Mouse (Mus musculus): Measurements from ENCODE around the gene Gm49322. TPM values are rescaled to one million over a fixed set of nuclear protein-coding genes. Genes with fewer than 3 reads are reported as not detected.
"Not testable (repeated sequence)": the region's sequence is repeated elsewhere in the genome, so short reads cannot be mapped to it uniquely, and the experiment has no call there.

Gene Gm49322
- 1.9 and 2.5 TPM in 2 replicates for polyA plus RNA-seq (2014; fragmentation: Nextera tagmentation; extraction: Ambion mirVana)

GRCm38 (mm10) chr10:80605721-80606120 is at the start of gene Gm49322:
Gene Gm49322 (plus strand): TSS chr10:80606021.
- H3K4me2 ChIP-seq (ENCODE audit: low read depth, low read length); ATAC-seq (ENCODE audit: low read depth); DNase-seq (ENCODE audit: low spot score); H3K4me3 ChIP-seq (ENCODE audit: low read depth, low read length); H3K27ac ChIP-seq (replicated peaks; ENCODE audit: low read depth, low read length); H3K27me3 ChIP-seq (replicated peaks; ENCODE audit: control insufficient read depth, insufficient read depth, low read length); H3K9ac ChIP-seq (ENCODE audit: low read depth, low read length); H3K9me3 ChIP-seq (ENCODE audit: control insufficient read depth, low read length): not testable (repeated sequence)
- 87% methylated on average over 4 of the region's 4 CpGs for WGBS
- H3K4me1 ChIP-seq (ENCODE audit: control insufficient read depth, insufficient read depth, low read length): peaks cover 16% of the 10 kb centered on the region
- peaks cover 39% of the 10 kb centered on the region for H3K36me3 ChIP-seq (ENCODE audit: control insufficient read depth, insufficient read depth, low read length)

DNA sequence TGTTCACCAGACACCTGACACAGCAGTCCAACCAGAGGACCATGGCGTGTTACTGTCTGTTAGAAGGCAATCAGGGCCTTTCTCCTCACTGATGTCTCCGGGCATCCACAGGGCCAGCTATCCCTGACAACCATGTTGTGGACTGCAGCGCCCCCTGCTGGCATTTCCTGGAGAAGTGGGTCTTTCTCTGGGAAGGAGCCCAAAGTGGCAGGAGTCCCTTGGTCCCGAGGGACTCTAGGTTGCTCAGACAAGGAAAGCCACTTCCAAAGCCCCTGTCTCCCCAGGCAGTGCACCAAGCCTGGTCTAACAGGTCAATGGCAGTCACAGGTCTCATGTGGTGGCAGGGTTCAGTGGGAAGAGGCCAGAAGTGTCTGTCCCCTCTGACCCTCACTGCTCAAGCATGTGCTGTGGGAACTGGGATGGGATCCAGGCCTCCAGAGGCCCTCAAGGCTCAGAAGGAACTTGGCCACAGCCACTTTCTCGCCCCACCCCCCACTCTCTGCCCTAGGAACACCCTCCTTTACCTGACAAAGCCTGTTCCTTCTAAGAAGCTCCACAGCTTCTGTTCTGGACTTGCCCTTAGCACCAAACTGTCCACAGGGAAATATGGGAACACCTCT is 48.4 kb upstream of the Gm49322 start:
- Histone ChIP-seq H3K4me3 (ENCODE audit: low read depth, low read length) (no peak overlapping the region), H3K36me3 (ENCODE audit: control insufficient read depth, insufficient read depth, low read length) (no peaks in the 10 kb centered on the region), H3K4me2 (ENCODE audit: low read depth, low read length) (no peak overlapping the region), H3K27me3 (replicated peaks; ENCODE audit: control insufficient read depth, insufficient read depth, low read length) (no peaks in the 10 kb centered on the region), H3K4me1 (ENCODE audit: control insufficient read depth, insufficient read depth, low read length) (peaks cover 9% of the 10 kb centered on the region), H3K9me3 (ENCODE audit: control insufficient read depth, low read length) (no peaks in the 10 kb centered on the region), H3K9ac (ENCODE audit: low read depth, low read length) (no peak overlapping the region), H3K27ac (replicated peaks; ENCODE audit: low read depth, low read length) (no peak overlapping the region)
- ATAC-seq (ENCODE audit: low read depth) (no peak), DNase-seq (ENCODE audit: low spot score) (peak; percentile 55)
- 40% methylated on average over 5 of the region's 5 CpGs for WGBS

- Histone ChIP-seq H3K36me3 (ENCODE audit: control insufficient read depth, insufficient read depth, low read length) (no peaks in the 10 kb centered on the region), H3K4me1 (ENCODE audit: control insufficient read depth, insufficient read depth, low read length) (peaks cover 12% of the 10 kb centered on the region), H3K4me2 (ENCODE audit: low read depth, low read length) (no peak overlapping the region), H3K4me3 (ENCODE audit: low read depth, low read length) (no peak overlapping the region), H3K27me3 (replicated peaks; ENCODE audit: control insufficient read depth, insufficient read depth, low read length) (no peaks in the 10 kb centered on the region), H3K9me3 (ENCODE audit: control insufficient read depth, low read length) (no peaks in the 10 kb centered on the region), H3K27ac (replicated peaks; ENCODE audit: low read depth, low read length) (no peak overlapping the region), H3K9ac (ENCODE audit: low read depth, low read length) (no peak overlapping the region)
- WGBS: 88% methylated on average over 7 of the region's 7 CpGs
- ATAC-seq (ENCODE audit: low read depth) (no peak), DNase-seq (ENCODE audit: low spot score) (no peak)
Observed at GRCm38 (mm10) chr10:80559431-80559830, 46.4 kb upstream of the Gm49322 start.

- Histone ChIP-seq H3K4me3 (ENCODE audit: low read depth, low read length) (peak overlapping the region; percentile 98), H3K36me3 (ENCODE audit: control insufficient read depth, insufficient read depth, low read length) (peaks cover 5% of the 10 kb centered on the region), H3K9me3 (ENCODE audit: control insufficient read depth, low read length) (no peaks in the 10 kb centered on the region), H3K9ac (ENCODE audit: low read depth, low read length) (peak overlapping the region; percentile 97), H3K27me3 (replicated peaks; ENCODE audit: control insufficient read depth, insufficient read depth, low read length) (no peaks in the 10 kb centered on the region), H3K4me1 (ENCODE audit: control insufficient read depth, insufficient read depth, low read length) (peaks cover 12% of the 10 kb centered on the region), H3K4me2 (ENCODE audit: low read depth, low read length) (peak overlapping the region; percentile 86), H3K27ac (replicated peaks; ENCODE audit: low read depth, low read length) (no peak overlapping the region)
- under 1% methylated on average over 13 of the region's 13 CpGs for WGBS
- DNase-seq (ENCODE audit: low spot score): no peak
- no peak for ATAC-seq (ENCODE audit: low read depth)
Observed at GRCm38 (mm10) chr10:80560621-80561020, 45.2 kb upstream of the Gm49322 start.

DNA sequence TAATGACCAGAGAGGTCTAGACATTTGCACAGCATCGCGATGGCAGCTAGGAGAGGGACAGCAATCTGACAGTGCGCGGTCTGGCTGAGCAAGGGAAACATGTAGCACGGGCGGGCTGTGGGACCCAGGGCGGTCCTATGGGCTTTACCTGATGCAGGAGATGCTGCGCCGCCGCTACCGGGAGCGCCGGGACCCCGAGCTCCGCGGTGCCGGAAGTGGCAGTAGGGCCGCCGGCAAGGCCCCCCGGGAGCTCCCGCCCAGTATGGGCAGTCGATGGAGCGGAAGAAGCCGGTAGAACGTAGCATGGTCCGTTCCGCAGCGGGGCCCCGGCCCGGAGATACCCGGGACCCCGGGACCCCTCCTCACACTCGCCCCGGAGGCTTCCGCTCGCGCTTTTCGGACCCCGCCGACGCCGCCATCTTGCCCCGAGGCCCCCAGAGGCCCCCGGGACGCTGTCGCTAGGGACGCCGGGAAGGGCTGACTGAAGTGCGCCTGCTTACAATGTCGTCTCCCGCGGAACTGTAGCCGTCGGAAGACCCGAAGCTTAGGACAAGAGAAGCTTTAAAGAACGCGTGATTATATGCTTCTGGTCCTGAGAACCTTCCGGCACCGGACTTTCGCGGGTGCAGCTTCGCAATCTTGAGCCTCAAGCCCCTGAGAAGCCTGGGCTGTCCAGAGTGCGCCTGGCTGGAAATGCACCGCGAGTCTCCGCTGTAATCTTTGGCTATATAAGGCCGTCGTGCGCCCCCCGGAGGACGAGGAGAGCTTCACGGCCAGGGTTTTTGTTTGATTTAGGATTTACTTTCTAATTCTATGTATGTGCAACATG is 44.5 kb upstream of the Gm49322 start, which contains the start of gene Rexo1:
Gene Rexo1 (minus strand): TSS at position 445 of the 829 bp plus-strand sequence.
- peak within 1 kb of the TSS; percentile 97 for H3K9ac ChIP-seq (ENCODE audit: low read depth, low read length)
- H3K36me3 ChIP-seq (ENCODE audit: control insufficient read depth, insufficient read depth, low read length): peaks cover 8% of the 10 kb centered on the region
- H3K9me3 ChIP-seq (ENCODE audit: control insufficient read depth, low read length): no peaks in the 10 kb centered on the region
- H3K4me2 ChIP-seq (ENCODE audit: low read depth, low read length): peak within 1 kb of the TSS; percentile 86
- peaks cover 12% of the 10 kb centered on the region for H3K4me1 ChIP-seq (ENCODE audit: control insufficient read depth, insufficient read depth, low read length)
- no peaks in the 10 kb centered on the region for H3K27me3 ChIP-seq (replicated peaks; ENCODE audit: control insufficient read depth, insufficient read depth, low read length)
- DNase-seq (ENCODE audit: low spot score) (peak; percentile 97), ATAC-seq (ENCODE audit: low read depth) (peak; percentile 91)
- WGBS: under 1% methylated on average over 31 of the region's 72 CpGs
- H3K27ac ChIP-seq (replicated peaks; ENCODE audit: low read depth, low read length): peak within 1 kb of the TSS; percentile 95
- peak within 1 kb of the TSS; percentile 98 for H3K4me3 ChIP-seq (ENCODE audit: low read depth, low read length)

- H3K9ac ChIP-seq (ENCODE audit: low read depth, low read length): no peak overlapping the region
- no peak overlapping the region for H3K4me2 ChIP-seq (ENCODE audit: low read depth, low read length)
- H3K9me3 ChIP-seq (ENCODE audit: control insufficient read depth, low read length): no peaks in the 10 kb centered on the region
- peaks cover 17% of the 10 kb centered on the region for H3K4me1 ChIP-seq (ENCODE audit: control insufficient read depth, insufficient read depth, low read length)
- H3K36me3 ChIP-seq (ENCODE audit: control insufficient read depth, insufficient read depth, low read length): peaks cover 24% of the 10 kb centered on the region
- 33% methylated on average over 13 of the region's 17 CpGs for WGBS
- no peaks in the 10 kb centered on the region for H3K27me3 ChIP-seq (replicated peaks; ENCODE audit: control insufficient read depth, insufficient read depth, low read length)
- ATAC-seq (ENCODE audit: low read depth) (peak; percentile 70), DNase-seq (ENCODE audit: low spot score) (peak; percentile 81)
- H3K4me3 ChIP-seq (ENCODE audit: low read depth, low read length): no peak overlapping the region
- no peak overlapping the region for H3K27ac ChIP-seq (replicated peaks; ENCODE audit: low read depth, low read length)
Observed at GRCm38 (mm10) chr10:80566375-80567092, 39.3 kb upstream of the Gm49322 start.

GRCm38 (mm10) chr10:80568876-80569275 is 36.9 kb upstream of the Gm49322 start:
- no peaks in the 10 kb centered on the region for H3K9me3 ChIP-seq (ENCODE audit: control insufficient read depth, low read length)
- WGBS: 91% methylated on average over 24 of the region's 29 CpGs
- no peak overlapping the region for H3K27ac ChIP-seq (replicated peaks; ENCODE audit: low read depth, low read length)
- H3K9ac ChIP-seq (ENCODE audit: low read depth, low read length): no peak overlapping the region
- no peak overlapping the region for H3K4me2 ChIP-seq (ENCODE audit: low read depth, low read length)
- peaks cover 24% of the 10 kb centered on the region for H3K36me3 ChIP-seq (ENCODE audit: control insufficient read depth, insufficient read depth, low read length)
- H3K4me3 ChIP-seq (ENCODE audit: low read depth, low read length): no peak overlapping the region
- peaks cover 15% of the 10 kb centered on the region for H3K4me1 ChIP-seq (ENCODE audit: control insufficient read depth, insufficient read depth, low read length)
- ATAC-seq (ENCODE audit: low read depth) (no peak), DNase-seq (ENCODE audit: low spot score) (no peak)
- no peaks in the 10 kb centered on the region for H3K27me3 ChIP-seq (replicated peaks; ENCODE audit: control insufficient read depth, insufficient read depth, low read length)

- Histone ChIP-seq H3K9me3 (ENCODE audit: control insufficient read depth, low read length) (no peaks in the 10 kb centered on the region), H3K36me3 (ENCODE audit: control insufficient read depth, insufficient read depth, low read length) (peaks cover 24% of the 10 kb centered on the region), H3K27me3 (replicated peaks; ENCODE audit: control insufficient read depth, insufficient read depth, low read length) (no peaks in the 10 kb centered on the region), H3K9ac (ENCODE audit: low read depth, low read length) (no peak overlapping the region), H3K27ac (replicated peaks; ENCODE audit: low read depth, low read length) (no peak overlapping the region), H3K4me2 (ENCODE audit: low read depth, low read length) (0 out of 2 replicates have a peak overlapping the region, but pooled peaks have one; percentile 11), H3K4me3 (ENCODE audit: low read depth, low read length) (no peak overlapping the region), H3K4me1 (ENCODE audit: control insufficient read depth, insufficient read depth, low read length) (peaks cover 22% of the 10 kb centered on the region)
- DNase-seq (ENCODE audit: low spot score) (peak; percentile 63), ATAC-seq (ENCODE audit: low read depth) (no peak)
- WGBS: 30% methylated on average over 10 of the region's 10 CpGs
Observed at GRCm38 (mm10) chr10:80569664-80570066, 36.2 kb upstream of the Gm49322 start.

Data from embryonic facial prominence, embryonic 14.5 days (tissue).